Mouse (Mus musculus): Measurements from ENCODE around the gene Klhdc3.

Gene Klhdc3

DNA sequence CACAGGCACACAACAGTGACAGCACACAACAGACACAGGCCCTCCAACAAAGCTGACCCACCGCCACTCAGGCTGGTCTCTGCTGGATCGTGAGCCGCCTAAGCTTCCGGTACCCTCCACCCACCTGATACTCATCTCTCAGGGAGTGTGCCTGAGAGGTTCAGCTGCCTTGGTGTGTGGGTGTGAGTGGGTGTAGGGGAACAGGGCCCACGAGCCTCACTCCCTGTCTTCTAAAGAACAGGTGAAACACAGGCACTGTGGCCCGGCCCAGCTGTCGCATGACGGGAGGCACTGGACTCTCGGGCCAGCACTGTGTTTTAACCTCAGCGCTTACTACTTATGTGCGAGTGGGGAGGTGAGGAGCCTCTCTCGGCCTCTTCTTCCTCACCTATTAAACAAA is 21.4 kb upstream of the Klhdc3 start:
- no peak for DNase-seq (ENCODE audit: low read depth, low spot score)

DNA sequence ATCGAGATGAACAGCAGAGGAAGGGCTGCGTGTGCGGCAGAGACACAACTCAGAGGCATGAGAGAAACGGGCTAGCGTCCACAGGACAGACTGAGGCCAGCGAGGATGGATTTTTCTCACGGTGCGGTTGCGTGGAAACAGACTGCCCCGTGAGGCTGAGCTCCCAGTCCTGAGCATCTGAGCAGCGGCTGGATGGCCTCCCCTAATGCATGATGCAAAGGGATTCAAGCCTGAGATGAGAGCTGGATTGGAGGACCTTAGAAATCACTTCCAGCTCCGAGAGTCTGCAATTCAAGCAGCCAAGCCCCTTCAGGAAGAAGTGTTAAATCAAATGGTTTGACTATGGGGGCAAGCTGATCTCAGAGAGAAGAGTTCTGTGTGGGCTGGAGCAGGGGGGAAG is 20.8 kb upstream of the Klhdc3 start:
- no peak for DNase-seq (ENCODE audit: low read depth, low spot score)

DNA sequence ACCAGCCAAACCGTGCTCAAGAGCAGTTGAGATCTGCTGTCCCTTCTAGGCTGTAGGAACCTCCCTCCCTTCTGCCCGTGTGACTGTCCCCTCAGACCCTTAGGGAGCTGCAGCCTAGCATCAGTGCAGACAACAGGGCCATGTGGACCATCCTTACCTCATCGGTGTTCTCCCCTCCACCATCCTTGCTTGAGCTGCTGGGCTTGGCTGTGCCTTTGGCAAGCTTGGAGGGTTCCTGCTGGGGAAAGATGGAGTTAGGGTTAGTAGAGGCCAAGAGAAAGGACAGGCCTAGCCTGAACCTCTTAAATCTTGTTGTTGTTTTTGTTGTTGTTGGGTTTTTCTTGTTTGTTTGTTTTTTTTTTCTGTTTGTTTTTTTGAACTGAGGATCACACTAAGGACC is 19.2 kb upstream of the Klhdc3 start:
- no peak for DNase-seq (ENCODE audit: low read depth, low spot score)

DNA sequence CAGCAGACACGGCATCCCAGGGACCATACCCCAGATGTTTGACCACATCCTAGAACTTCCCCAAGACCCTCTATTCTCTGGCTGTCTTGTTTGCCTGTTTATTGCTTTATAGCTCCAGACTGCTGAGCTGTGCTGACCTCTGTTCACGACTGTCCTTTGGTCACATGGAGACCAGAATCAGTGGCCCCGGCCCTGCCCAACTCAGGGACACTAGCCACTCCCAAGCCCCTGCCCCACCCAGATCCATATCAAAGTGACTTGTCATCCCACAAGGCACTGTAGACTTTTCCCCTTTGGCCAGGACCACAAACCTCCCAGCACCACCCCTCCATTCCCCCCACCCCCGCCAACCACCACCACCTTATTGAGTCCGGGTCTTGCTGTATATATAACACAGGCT is 18.5 kb upstream of the Klhdc3 start:
- DNase-seq (ENCODE audit: low read depth, low spot score), result no peak

GRCm38 (mm10) chr17:46698515-46698914 is 17.8 kb upstream of the Klhdc3 start:
- DNase-seq (ENCODE audit: low read depth, low spot score), result no peak

- no peak for DNase-seq (ENCODE audit: low read depth, low spot score)
Observed at GRCm38 (mm10) chr17:46694517-46695063, 13.9 kb upstream of the Klhdc3 start.

GRCm38 (mm10) chr17:46691390-46691789 is 10.7 kb upstream of the Klhdc3 start:
- DNase-seq (ENCODE audit: low read depth, low spot score), result no peak

DNA sequence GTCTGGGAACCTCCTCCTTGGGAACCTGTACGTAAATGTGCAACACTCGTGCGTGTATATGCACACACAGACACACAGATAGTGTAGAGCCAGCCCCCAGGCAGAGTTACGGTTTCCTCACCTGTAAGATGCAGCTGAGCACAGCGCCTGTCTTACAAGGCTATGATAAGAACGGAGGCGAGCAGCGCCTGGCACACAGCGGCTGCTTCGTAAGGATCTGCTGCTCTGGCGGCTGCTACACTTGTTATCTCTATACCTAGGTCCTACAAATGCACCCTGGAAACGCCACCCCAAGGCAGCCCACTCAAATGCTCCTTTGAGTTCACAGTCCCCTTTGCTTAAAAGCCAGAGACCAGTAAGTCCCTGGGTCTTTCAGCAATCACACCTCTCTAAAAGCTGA is 10.0 kb upstream of the Klhdc3 start:
- DNase-seq (ENCODE audit: low read depth, low spot score), result no peak

GRCm38 (mm10) chr17:46685913-46686312 is 5.2 kb upstream of the Klhdc3 start:
- no peak for DNase-seq (ENCODE audit: low read depth, low spot score)

DNA sequence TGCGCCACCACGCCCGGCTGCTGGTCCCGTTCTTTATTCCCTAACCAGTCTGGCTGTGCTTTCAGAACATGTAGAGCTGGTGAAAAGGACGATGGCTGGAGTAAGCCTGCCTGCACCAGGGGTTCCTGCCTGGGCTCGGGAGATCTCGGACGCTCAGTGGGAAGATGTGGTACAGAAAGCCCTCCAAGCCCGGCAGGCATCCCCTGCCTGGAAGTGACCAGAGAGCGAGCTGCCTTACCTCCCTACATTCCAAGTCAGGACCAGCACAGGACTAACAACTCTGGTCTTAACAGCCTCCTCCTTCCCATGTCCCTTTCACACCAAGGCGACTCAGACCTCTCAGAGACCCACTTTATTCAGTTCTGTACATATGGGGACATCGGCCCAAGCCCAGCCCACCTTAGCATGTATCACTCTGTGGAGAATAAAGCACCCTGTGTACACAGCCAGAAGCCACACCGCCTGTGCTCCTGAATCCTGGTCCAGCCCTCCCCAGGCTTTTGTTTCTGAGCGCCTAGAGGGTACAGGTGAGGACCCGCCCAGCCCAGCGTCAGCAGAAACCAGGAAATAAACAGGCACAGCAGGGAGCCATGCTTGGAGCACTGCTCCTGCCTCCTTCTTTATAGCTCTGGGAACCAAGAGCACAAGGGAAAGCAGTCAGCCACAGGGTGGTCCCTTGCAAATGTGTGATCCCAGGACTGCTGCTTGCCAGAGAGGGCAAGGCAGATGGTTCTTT is 2.1 kb upstream of the Klhdc3 start:
- no peak for DNase-seq (ENCODE audit: low read depth, low spot score)

DNA sequence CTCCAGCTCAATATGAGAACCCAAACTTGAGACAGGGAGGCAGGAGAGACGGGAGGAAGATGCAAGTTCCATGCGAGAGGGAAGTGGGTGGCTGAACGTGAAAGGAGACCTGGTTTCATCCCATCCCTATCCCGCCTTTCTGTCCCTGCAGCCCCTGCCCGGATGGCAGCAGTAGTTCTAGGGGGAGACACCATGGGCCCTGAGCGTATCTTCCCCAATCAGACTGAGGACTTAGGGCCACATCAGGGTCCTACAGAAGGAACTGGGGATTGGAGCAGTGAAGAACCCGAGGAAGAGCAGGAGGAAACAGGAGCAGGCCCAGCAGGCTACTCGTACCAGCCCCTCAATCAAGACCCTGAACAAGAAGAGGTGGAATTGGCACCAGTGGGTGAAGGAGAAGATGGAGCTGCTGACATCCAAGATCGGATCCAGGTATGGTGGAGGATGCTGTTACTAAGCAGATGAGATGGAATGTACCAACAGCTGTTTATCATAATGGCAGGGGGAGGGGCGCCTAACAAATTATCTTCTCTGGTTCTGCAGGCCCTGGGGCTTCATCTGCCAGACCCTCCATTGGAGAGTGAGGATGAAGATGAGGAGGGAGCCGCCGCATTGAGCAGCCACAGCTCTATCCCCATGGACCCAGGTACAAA is 878 bp upstream of the Klhdc3 start:
- no peak for DNase-seq (ENCODE audit: low read depth, low spot score)

DNA sequence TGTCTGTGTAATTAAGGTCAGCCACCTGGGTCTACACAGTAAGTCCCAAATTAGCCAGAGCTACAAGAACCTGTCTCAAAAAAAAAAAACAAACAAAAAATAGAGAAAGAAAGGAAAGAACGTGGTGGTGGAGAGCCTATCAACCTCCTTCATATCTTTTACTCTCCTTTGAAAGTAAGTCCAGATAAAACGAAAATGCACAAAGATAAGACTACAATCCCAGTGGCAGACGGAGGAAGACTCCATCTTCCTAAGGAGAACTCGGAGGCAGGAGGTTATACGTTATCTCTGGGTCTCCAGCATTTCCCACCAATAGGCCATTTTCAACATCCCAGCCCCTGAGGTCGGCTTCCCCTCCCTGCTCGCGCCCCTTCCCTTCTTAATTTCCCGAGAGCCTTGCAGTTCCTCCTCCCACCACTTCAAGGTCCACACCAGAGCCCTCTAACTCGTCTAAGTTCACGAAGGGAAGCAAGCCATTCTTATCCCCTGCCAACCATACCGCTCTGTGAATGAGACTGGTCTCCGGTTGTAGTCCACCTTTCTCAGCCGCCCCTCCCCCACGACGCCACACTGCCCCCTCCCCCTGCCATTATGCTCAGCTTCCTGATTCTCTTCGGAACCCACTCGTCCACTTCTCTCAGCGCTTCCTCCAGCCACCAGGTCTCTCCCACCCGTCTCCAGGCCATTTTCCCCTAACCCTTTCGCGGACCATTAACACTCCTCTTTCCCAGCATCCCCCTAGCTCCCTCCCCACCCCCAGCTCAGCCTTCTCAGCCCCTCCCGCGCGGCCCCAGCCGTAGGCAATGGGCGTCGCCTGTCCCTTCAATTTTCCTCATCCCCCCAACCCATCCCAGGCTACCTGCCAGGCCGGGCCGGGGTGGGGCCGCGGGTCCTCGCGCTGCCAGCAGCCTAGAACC is 613 bp downstream of the Klhdc3 start:
- DNase-seq (ENCODE audit: low read depth, low spot score), result no peak

DNA sequence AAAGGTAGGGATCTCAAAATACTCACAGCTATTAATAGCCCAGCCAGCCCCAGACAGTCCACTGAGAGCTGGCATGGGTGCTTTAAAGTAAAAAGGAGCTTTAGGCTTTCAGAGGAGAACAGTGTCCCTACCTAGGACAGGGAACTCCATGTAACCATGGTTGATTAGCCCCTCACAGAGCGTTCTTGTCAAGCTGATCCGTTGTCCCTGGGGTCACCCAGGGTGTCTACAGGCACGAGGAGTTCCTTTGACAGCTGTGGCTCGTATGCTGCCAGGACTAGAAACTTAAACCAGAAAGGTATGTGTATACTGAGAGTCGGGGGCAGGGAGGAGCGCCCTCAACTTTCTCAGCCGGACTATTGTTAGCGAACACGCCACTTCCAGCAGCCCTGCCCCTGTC is 1.8 kb downstream of the Klhdc3 start:
- no peak for DNase-seq (ENCODE audit: low read depth, low spot score)

DNA sequence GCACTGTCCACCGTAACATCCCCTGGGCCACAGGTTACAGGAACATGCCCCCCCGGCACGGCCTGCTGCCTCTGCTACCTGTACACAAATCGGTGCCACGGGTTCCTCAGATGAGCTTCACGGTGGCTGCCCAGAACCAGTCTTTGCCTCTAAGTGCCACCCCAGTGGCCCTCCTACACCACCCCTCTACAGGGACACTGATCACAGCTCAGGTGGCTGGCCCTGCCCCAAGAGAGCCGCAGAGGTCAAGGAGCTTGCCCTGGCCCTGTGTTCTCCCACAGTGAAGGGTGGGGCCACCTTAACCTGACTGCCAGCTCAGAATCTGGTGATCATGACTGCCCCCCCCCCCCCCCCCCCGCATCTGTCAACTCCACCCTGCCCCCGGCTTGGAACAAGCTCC is 2.3 kb downstream of the Klhdc3 start, which contains the start of gene Mea1:
Mea1 (plus strand) TSS at position 378 of the 400 bp plus-strand sequence.
- no peak for DNase-seq (ENCODE audit: low read depth, low spot score)

- DNase-seq (ENCODE audit: low read depth, low spot score), result no peak
Observed at GRCm38 (mm10) chr17:46674530-46675283, 6.0 kb downstream of the Klhdc3 start.

GRCm38 (mm10) chr17:46673850-46674529 is 6.7 kb downstream of the Klhdc3 start, which contains the start of gene Rrp36:
Gene Rrp36 (minus strand): TSS chr17:46674352.
- DNase-seq (ENCODE audit: low read depth, low spot score), result peak; percentile 80

GRCm38 (mm10) chr17:46669911-46670310 is 10.8 kb downstream of the Klhdc3 start:
- DNase-seq (ENCODE audit: low read depth, low spot score), result no peak

- no peak for DNase-seq (ENCODE audit: low read depth, low spot score)
Observed at GRCm38 (mm10) chr17:46667712-46668111, 13.0 kb downstream of the Klhdc3 start.

DNA sequence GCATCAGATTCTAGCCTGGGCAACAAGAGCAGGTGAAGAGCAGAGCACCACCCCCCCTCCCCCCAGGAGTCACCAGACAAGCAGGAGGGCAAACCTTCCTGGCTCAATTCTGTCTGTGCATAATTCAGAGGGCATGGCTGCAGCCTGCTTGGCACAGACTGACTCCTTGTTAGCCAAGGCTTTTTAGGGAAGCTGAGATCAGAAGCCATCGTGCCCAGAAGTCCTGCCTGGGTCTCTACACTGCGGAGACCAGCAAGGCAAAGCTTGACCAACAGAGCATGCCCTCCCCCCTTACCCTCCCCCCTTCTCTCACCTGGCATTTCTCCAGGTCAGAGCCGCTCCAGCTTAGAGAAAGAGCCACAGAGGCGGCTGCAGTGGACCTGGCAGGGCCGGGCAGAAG is 18.0 kb downstream of the Klhdc3 start:
- no peak for DNase-seq (ENCODE audit: low read depth, low spot score)

GRCm38 (mm10) chr17:46661981-46662380 is 18.7 kb downstream of the Klhdc3 start:
- DNase-seq (ENCODE audit: low read depth, low spot score), result no peak

DNA sequence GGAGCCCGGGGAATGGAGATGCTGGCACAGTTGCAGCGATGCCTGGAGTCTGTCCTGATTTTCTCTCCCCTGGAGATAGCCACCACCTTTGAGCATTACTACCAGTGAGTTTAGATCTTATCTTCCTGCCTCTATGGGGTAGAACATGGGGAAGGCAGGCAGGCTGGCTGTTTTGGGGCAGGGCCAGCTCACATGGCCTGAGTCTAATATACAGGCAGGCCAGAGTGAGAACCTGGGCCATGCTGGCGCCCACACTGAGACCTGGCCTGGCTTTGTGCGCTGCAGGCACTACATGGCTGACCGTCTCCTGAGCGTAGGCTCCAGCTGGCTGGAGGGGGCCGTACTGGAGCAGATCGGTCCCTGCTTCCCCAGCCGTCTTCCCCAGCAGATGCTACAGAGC is 19.4 kb downstream of the Klhdc3 start:
- no peak for DNase-seq (ENCODE audit: low read depth, low spot score)
